Mouse (Mus musculus) bone marrow, adult 2 months (tissue): ENCODE results near the gene Anapc11. TPM values are rescaled to one million over a fixed set of nuclear protein-coding genes. Genes with fewer than 3 reads are reported as not detected.

Experiments used
- H3K27ac ChIP-seq: fragments of 200-500 bp; 2 replicates; pipeline ENCODE4 v1.5.1; 2012; ENCODE audit warnings: low read depth, mild to moderate bottlenecking, control low read depth, inconsistent platforms, low read length; ENCODE audit not compliant: control insufficient read depth, poor library complexity, insufficient read depth
- H3K4me1 ChIP-seq: fragments of 200-500 bp; 2 replicates; pipeline ENCODE4 v1.6.1; 2011; ENCODE audit warnings: low read length; ENCODE audit not compliant: control insufficient read depth, insufficient read depth
- H3K4me3 ChIP-seq: fragments of 200-500 bp; replicated peaks from 2 replicates; pipeline ENCODE3; 2011; ENCODE audit warnings: mild to moderate bottlenecking, low read depth, low read length, control low read depth; ENCODE audit not compliant: control insufficient read depth
- CTCF ChIP-seq: fragments of 200-500 bp; IDR thresholded peaks from 2 replicates; pipeline ENCODE4 v1.5.1; 2011; ENCODE audit warnings: low read length, control low read depth; ENCODE audit not compliant: control insufficient read depth, insufficient read depth
- POLR2A ChIP-seq: fragments of 200-500 bp; IDR thresholded peaks from 2 replicates; pipeline ENCODE4 v1.6.1; 2011; ENCODE audit warnings: low read depth, mild to moderate bottlenecking, control low read depth, low read length, borderline replicate concordance; ENCODE audit not compliant: control insufficient read depth
- WGBS: fragments of 180-500 bp; shearing (Covaris S2); methylation state at CpG from one replicate; pipeline ENCODE4 v1.1.7; 2018; 5-methylcytosine and 5-hydroxymethylcytosine counted together
- polyA plus RNA-seq: library from polyadenylated mRNA; stranded (reverse); fragments of >200 nt; gene quantifications from 2 replicates; pipeline ENCODE4 v1.2.4, GENCODE M21; 2011; ENCODE audit warnings: low replicate concordance; ENCODE audit not compliant: missing spikeins, insufficient read depth, insufficient read length

The Anapc11 gene
- polyA plus RNA-seq, 1 experiment, result 32.6 TPM

DNA sequence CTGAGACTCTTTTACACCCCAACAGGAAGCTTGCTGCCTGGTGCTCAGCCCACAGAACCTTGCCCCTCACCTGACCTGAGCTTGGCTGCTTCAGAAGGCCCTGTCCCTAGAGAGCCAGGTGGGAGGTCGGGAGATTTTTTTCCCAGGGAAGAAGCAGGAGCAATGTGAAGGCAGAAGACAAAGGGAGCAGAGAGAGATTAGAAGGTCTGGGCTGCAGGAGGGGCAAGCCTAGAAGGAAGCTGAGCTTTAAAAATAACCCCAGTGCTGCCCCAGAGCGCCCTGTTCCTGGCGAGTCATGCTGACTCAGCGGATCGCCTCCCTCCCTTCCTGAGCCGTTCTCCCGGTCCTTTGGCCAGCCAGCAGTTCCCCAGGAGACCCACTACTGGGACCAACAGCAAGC, 31.7 kb downstream of the Anapc11 start:
- TF ChIP-seq CTCF (no peak), POLR2A (no peak)
- Histone ChIP-seq H3K4me1 (peaks cover 16% of the 10 kb centered on the region), H3K4me3 (peak overlapping the region; percentile 86), H3K27ac (peak overlapping the region; percentile 94)
- WGBS, result 0% methylated on average over 7 of the region's 7 CpGs

DNA sequence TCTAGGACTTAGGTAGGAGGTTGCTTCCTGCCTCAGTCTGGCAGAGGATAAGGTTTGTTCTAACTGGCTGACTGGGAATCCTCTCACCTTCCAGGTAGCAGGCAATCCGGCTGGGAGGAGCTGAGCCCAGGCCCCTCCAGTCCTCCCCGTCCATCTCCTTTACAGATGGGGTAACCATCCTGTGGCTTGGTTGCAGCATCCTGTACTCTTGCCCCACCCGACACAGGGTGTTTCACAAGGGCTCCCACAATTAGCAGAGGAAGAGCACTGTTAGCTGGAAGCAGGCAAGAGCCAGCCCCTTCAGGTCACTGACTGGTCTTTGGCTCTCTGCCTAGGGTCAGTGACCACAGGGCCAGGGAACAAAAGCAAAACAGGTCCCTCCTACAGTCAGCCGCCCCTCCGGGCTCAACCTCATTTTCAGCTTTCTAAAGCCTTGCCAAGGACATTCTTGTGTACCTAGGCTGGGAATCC, 32.2 kb downstream of the Anapc11 start:
- Histone ChIP-seq H3K27ac (peak overlapping the region; percentile 94), H3K4me3 (peak overlapping the region; percentile 86), H3K4me1 (peaks cover 12% of the 10 kb centered on the region)
- TF ChIP-seq CTCF (no peak), POLR2A (no peak)
- WGBS, result 7% methylated on average over 5 of the region's 5 CpGs

DNA sequence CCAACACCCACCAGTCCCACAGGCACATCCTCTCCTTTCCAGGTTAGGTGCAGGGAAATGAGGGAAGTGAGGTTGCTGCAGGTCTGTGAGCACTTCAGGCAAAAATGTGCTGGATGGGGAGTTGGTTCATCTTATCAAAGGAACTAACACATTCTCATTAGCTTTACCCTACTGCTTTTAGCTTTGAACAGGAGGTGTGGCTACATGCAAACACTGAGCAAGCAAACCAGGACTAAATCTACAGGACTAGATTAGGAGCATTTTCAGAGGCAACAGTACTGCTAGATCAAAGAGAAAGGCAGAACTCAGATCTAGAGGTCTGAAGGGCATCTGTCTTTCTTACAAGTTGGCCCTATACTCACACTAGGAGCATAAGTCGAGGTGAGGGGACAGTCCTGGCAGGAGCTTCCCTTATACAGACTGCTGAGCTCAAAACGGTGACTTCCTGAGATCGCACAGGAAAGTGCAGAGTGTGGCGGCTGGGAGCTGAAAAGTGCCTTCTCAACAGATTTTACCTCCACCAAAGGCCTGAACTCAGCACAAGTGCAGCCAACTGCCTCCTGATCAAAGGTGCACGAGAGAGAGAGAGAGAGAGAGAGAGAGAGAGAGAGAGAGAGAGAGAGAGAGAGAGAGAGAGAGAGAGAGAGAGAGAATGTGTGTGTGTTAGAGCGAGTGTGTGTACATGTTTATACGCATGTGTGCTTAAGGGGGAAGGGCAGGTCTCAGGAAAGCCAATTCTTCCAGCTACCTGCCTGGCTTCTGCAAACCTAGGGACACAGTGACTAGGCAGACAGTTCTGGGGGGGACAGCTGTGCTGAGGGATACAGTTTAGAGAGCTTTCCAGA, 32.9 kb downstream of the Anapc11 start:
- H3K4me1 ChIP-seq, result peaks cover 10% of the 10 kb centered on the region
- peak overlapping the region; percentile 57 for H3K4me3 ChIP-seq
- WGBS, result 6% methylated on average over 7 of the region's 7 CpGs
- peak overlapping the region; percentile 94 for H3K27ac ChIP-seq
- TF ChIP-seq CTCF, result no peak
- no peak for TF ChIP-seq POLR2A

DNA sequence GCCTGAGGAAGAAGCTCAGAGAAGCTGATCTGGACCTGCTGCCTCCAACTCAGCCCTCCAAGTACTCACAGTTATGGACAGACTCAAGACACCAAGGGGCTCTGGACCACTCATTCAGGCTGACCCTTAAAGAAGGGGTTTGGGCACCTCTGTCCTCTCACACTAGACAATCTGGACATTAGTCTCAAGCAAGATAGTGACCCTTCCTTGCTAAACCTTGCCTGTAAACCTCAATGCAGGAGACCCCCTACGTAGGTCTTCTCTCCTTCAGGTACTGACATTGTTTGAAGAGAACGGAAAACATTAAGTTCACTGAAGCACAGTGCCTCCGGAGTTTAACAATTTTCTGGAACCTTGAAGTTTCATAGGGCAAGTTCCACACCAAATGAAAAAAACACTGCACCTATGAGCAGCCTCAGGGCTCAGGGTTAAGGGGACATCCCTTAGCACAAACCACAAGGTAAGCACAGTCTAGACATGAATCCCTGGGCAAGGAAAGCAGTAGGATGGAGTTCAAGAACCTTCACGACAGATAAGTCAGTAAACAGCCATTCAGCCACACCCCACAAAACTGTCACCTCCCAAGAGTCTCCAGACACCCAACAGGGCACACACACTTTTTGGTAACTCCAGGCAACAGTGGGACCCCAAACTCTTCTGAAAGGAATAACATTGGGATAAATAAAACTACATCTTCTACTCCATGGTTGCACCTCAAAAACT, 33.7 kb downstream of the Anapc11 start:
- Histone ChIP-seq H3K27ac (peak overlapping the region; percentile 94), H3K4me1 (peaks cover 9% of the 10 kb centered on the region), H3K4me3 (peak overlapping the region; percentile 80)
- 25% methylated on average over 4 of the region's 4 CpGs for WGBS
- TF ChIP-seq POLR2A, result no peak
- TF ChIP-seq CTCF, result no peak

DNA sequence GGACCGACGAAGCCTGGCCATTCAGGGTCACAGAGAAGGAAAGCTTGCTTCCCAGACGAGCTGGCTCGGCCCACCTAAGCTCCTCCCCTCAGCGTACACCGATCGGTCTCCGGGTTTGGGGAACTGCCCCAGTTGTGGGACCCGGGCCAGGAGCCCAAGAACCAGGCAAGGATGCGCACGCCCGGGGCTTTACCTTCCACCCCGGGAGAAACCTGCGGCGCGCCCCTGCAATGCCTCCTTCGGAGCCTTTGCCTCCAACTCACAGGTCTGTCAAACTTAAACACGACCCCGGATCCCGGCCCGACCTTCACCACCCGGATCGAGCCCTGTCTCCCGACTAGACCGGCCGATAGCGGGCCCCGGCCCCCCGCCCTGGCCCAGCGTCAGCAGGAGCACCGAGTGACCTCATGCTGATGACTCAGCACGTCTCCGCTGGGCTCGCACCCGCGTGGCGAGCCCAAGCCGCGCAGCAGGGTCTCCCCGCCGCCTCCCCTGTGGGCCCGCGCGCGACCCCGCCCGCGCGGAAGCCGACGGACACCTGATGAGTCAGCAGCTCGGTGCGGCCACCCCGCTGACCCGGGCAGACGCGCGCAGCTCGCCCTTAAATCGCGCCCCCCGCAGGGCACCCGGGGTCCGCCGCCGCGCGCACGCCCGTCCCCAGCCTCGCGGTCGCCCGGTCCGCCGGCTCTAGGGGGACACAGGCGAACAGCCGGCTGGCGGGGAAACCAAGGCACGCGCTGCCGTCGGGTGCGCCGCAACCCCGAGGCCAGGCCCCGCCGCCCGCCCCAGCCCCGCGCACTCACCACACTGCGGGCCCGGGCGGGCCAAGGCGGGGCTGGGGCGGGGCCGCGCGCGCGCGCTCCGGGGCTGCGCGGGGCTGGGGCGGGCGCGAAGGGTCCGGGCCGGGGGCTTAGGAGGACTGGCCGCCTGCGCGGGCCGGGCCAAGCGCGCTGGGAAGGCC, 34.6 kb downstream of the Anapc11 start:
- under 1% methylated on average over 112 of the region's 116 CpGs for WGBS
- H3K4me3 ChIP-seq, result peak overlapping the region; percentile 80
- no peak for TF ChIP-seq CTCF
- TF ChIP-seq POLR2A, result peak; percentile 65; the same call in 1 of the 2 replicates
- peaks cover 9% of the 10 kb centered on the region for H3K4me1 ChIP-seq
- peak overlapping the region; percentile 94 for H3K27ac ChIP-seq

DNA sequence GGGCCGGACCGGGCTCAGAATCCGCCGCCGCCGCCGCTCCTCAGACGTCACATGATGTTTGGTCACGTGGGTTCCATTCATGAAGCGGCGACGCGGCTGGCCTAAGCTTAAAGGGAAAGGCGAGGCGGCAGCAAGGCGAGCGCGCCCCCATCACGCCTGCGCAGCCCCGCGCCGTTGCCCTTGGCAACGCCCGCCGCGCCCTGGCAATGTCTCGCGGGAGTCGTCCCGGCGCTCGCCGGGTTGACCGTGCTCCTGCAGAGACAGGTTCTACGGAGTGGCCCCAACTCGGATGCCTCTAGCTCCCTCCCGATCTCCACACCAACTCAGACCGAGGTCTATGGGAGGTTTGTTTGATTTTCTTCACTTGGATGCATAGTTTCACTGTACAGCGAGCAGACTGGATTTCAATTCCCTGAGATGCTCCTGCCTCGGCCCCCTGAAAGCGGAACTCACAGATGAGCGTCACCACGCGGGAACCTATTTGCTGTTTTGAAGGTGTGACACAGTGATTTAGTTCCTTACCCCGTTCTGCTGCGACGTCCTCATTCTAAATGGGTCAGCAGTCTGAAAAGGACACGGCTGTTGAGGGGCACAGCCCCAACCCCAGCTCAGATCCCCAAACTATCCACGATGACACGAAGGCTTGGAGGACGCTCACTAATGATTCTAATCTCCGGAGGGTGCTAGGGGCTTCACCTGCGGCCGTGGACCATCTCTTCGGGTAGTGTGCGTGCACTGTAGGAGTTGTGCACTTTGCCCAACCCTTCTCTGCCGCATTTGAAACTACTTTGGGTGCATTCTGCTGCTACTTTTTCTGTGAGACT, 35.5 kb downstream of the Anapc11 start, which contains the start of gene Mafg:
TSS of gene Mafg (minus strand) at position 81 of the 824 bp plus-strand sequence.
- TF ChIP-seq POLR2A (peak; percentile 43; the same call in 1 of the 2 replicates), CTCF (no peak)

DNA sequence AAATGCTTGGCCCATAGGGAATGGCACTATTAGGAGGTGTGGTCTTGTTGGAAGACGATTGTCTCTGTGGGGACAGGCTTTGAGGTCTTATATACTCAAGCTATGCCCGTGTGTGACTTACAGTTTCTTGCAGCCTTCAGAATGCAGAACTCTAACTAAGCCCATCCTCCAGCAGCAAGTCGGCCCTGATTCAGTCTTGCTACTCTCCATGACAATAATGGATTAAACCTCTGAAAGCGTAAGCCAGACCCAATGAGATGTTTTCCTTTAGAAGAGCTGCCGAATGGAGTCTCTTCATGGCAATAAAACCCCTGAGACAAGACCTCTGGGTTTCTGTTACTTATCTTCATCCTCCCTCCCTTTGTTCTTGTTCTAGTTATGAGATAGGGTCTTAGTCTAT, 36.6 kb downstream of the Anapc11 start:
- TF ChIP-seq POLR2A, result no peak
- no peak for TF ChIP-seq CTCF
- 86% methylated on average over 5 of the region's 5 CpGs for WGBS
- no peak overlapping the region for H3K4me3 ChIP-seq
- H3K27ac ChIP-seq, result no peak overlapping the region
- H3K4me1 ChIP-seq, result peaks cover 5% of the 10 kb centered on the region; the same call in 1 of the 2 replicates

More for the DNA sequence above, 35.5 kb downstream of the Anapc11 start, which contains the start of gene Mafg:
- Histone ChIP-seq H3K4me1 (peaks cover 9% of the 10 kb centered on the region), H3K27ac (peak within 1 kb of the TSS; percentile 94), H3K4me3 (peak within 1 kb of the TSS; percentile 80)
- 15% methylated on average over 58 of the region's 58 CpGs for WGBS
